13 mouse cellular contexts compared by ENCODE assay signal in the genomic region with DNA sequence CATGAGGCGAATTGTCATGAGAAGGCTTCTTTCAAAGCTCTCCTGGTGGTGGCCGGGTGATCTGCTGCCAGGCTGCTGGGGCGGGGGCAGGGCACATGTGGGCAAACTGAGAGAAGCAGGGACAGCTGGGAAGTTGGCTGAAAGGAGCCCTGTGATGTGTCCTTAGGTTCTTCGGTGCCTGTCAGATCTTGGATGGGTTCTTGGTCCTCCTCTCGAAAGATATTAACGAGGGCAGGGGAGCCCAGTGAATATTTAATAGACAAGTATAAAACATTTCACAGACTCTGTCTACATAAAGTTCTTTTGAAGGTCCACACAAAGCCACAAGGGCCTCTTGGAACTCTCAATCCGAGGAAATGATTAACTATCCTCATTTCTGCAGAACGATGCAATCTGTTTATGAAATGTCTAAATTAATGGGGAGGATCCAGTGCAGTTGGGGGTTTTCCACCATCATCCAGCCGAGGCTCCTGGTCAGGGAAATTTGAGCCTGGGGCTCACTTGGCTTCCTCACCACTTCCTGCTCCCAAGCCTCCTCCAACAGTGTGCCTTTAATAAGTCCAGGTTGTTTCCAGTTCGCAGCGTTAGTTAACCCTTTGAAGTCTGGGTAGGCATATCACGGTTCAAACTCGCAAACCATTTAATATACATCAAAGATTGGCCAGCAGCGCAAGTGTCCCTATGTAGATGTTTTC.
DNase-seq lines count a peak whose midpoint lies in the region; ATAC-seq and TF ChIP-seq lines count a peak whose summit lies in the region.
"Had no signal": no experiment of that assay in that cellular context is flagged by ENCODE, and none has a peak within 500 bp of the region (broad histone marks: within the 10 kb centered on the region; RNA-seq: fewer than 3 reads in every experiment).

No protein-coding gene starts in this region.

- no peak overlapping the region for H3K27ac ChIP-seq in layer of hippocampus, adult 2 months
- H3K27ac ChIP-seq in limb, embryonic 10.5 days: peak overlapping the region; percentile 70
- no peak overlapping the region for H3K27ac ChIP-seq in forebrain, embryonic 16.5 days (ENCODE audit: low read length)
- H3K27ac ChIP-seq in heart, embryonic 12.5 days (ENCODE audit: poor library complexity, severe bottlenecking): no peak overlapping the region
- H3K27ac ChIP-seq: embryonic facial prominence, embryonic 12.5 days; forebrain, embryonic 15.5 days; heart, embryonic 15.5 days; limb, embryonic 15.5 days had no signal

- intact Hi-C loops in gastrocnemius, postnatal 14 days (cut with DNase I; ENCODE audit: low total_unique reads): no loop called here

- no peaks in the 10 kb centered on the region for H3K79me2 ChIP-seq in C2C12 (ENCODE audit: control insufficient read depth, insufficient read depth)

- no peaks in the 10 kb centered on the region for H3K36me3 ChIP-seq in C2C12 (ENCODE audit: control insufficient read depth, insufficient read depth)
- H3K36me3 ChIP-seq in limb, embryonic 10.5 days: no peaks in the 10 kb centered on the region
- no peaks in the 10 kb centered on the region for H3K36me3 ChIP-seq in forebrain, embryonic 16.5 days (ENCODE audit: control insufficient read depth, insufficient read depth)
- no peaks in the 10 kb centered on the region for H3K36me3 ChIP-seq in heart, embryonic 12.5 days
- H3K36me3 ChIP-seq: embryonic facial prominence, embryonic 12.5 days; forebrain, embryonic 15.5 days; heart, embryonic 15.5 days; limb, embryonic 15.5 days had no signal

- no peak overlapping the region for H3K4me2 ChIP-seq in forebrain, embryonic 16.5 days (ENCODE audit: low read length)
- no peak overlapping the region for H3K4me2 ChIP-seq in heart, embryonic 12.5 days
- H3K4me2 ChIP-seq: embryonic facial prominence, embryonic 12.5 days; forebrain, embryonic 15.5 days; heart, embryonic 15.5 days; limb, embryonic 15.5 days had no signal

- no peak overlapping the region for H3ac ChIP-seq in C2C12 (ENCODE audit: control insufficient read depth, insufficient read length, low read depth)

- DNase-seq in layer of hippocampus, adult 2 months (ENCODE audit: low spot score in 2 of 2): no peak
- DNase-seq in layer of hippocampus, adult 9-10 months (ENCODE audit: low spot score): no peak
- peak; percentile 70 for DNase-seq in gastrocnemius, postnatal 14 days
- no peak for DNase-seq in limb, embryonic 10.5 days (ENCODE audit: low spot score)
- DNase-seq in embryo, embryonic 9.5 days (ENCODE audit: extremely low spot score): no peak
- DNase-seq: cerebellum, adult 18-20 months had no signal

- peak; percentile 29 for TF ChIP-seq CTCF in layer of hippocampus, adult 2 months (conservative IDR thresholded peaks at IDR 0.05)
- TF ChIP-seq CTCF in C2C12 (IDR thresholded peaks at IDR 0.05; ENCODE audit: control insufficient read depth, insufficient read depth, insufficient read length): no peak

- no peaks in the 10 kb centered on the region for H3K27me3 ChIP-seq in C2C12 (ENCODE audit: control insufficient read depth, insufficient read depth, insufficient read length)
- peaks cover 97% of the 10 kb centered on the region for H3K27me3 ChIP-seq in limb, embryonic 10.5 days (ENCODE audit: low read depth, poor library complexity, severe bottlenecking)
- no peaks in the 10 kb centered on the region; the same call in 1 of the 2 replicates for H3K27me3 ChIP-seq in forebrain, embryonic 16.5 days (replicated peaks; ENCODE audit: control insufficient read depth, insufficient read depth, low read length)
- peaks cover 10% of the 10 kb centered on the region for H3K27me3 ChIP-seq in heart, embryonic 12.5 days (replicated peaks)
- H3K27me3 ChIP-seq: heart, embryonic 15.5 days had no signal

- H3K79me3 ChIP-seq in C2C12 (ENCODE audit: low read depth): no peaks in the 10 kb centered on the region

- H3K4me1 ChIP-seq in limb, embryonic 10.5 days: peaks cover 11% of the 10 kb centered on the region; the same call in 1 of the 2 replicates
- H3K4me1 ChIP-seq in forebrain, embryonic 16.5 days (replicated peaks; ENCODE audit: control insufficient read depth, insufficient read depth, low read length): 0 out of 2 replicates have a peak, but pooled peaks cover 2% of the 10 kb centered on the region
- peaks cover 7% of the 10 kb centered on the region; the same call in 1 of the 2 replicates for H3K4me1 ChIP-seq in heart, embryonic 12.5 days (replicated peaks)
- H3K4me1 ChIP-seq: embryonic facial prominence, embryonic 12.5 days had no signal

- H3K4me3 ChIP-seq in layer of hippocampus, adult 2 months: no peak overlapping the region
- no peak overlapping the region for H3K4me3 ChIP-seq in C2C12 (ENCODE audit: insufficient read depth, poor library complexity, severe bottlenecking)
- no peak overlapping the region for H3K4me3 ChIP-seq in limb, embryonic 10.5 days
- H3K4me3 ChIP-seq in forebrain, embryonic 16.5 days (replicated peaks; ENCODE audit: low read length): no peak overlapping the region
- no peak overlapping the region for H3K4me3 ChIP-seq in heart, embryonic 12.5 days
- H3K4me3 ChIP-seq: embryonic facial prominence, embryonic 12.5 days; forebrain, embryonic 15.5 days; heart, embryonic 15.5 days; limb, embryonic 15.5 days had no signal

- H3K9me3 ChIP-seq in limb, embryonic 10.5 days (replicated peaks): no peaks in the 10 kb centered on the region
- H3K9me3 ChIP-seq in forebrain, embryonic 16.5 days (ENCODE audit: control insufficient read depth, low read length): no peaks in the 10 kb centered on the region
- H3K9me3 ChIP-seq in heart, embryonic 12.5 days (replicated peaks): no peaks in the 10 kb centered on the region
- H3K9me3 ChIP-seq: embryonic facial prominence, embryonic 12.5 days; forebrain, embryonic 15.5 days; heart, embryonic 15.5 days; limb, embryonic 15.5 days had no signal

- WGBS in limb, embryonic 10.5 days: 54% methylated on average over 14 of the region's 14 CpGs
- 65% methylated on average over 14 of the region's 14 CpGs for WGBS in forebrain, embryonic 16.5 days
- WGBS in heart, embryonic 12.5 days: 66% methylated on average over 14 of the region's 14 CpGs

- no peak overlapping the region for H3K9ac ChIP-seq in forebrain, embryonic 16.5 days (replicated peaks; ENCODE audit: low read depth, low read length)
- H3K9ac ChIP-seq in heart, embryonic 12.5 days: no peak overlapping the region
- H3K9ac ChIP-seq: embryonic facial prominence, embryonic 12.5 days; forebrain, embryonic 15.5 days; heart, embryonic 15.5 days; limb, embryonic 15.5 days had no signal

- no peak for ATAC-seq in forebrain, embryonic 16.5 days
- no peak for ATAC-seq in heart, embryonic 12.5 days (ENCODE audit: insufficient number of reproducible peaks, low FRiP score)
- ATAC-seq: forebrain, embryonic 15.5 days had no signal

TF ChIP-seq in C2C12, 6 proteins besides CTCF, POLR2A, EP300 and RAD21:
- TF ChIP-seq MYOD1 (IDR thresholded peaks at IDR 0.05; ENCODE audit: control insufficient read depth, insufficient read length, low read depth) (peak; percentile 48), USF1 (IDR thresholded peaks at IDR 0.05; ENCODE audit: low read depth) (no peak)
